Mouse (Mus musculus) liver, embryonic 16.5 days (tissue): Measurements from ENCODE around the gene Litaf. TPM values are rescaled to one million over a fixed set of nuclear protein-coding genes. Genes with fewer than 3 reads are reported as not detected.
A peak's percentile ranks its signal among the peaks of the same experiment; 100 is the strongest.

ENCODE experiments used
- ATAC-seq: fragments of 200-750 bp; cut with Nextera tagmentation; 2 replicates; pipeline ENCODE4 v1.8.0; 2017; ENCODE audit warnings: low read depth, mild to moderate bottlenecking, moderate number of reproducible peaks, moderate library complexity
- H3K27ac ChIP-seq: fragments of 300-500 bp; sonication (generic); 2 replicates; pipeline ENCODE4 v1.5.1; 2014; ENCODE audit warnings: mild to moderate bottlenecking, low read length
- H3K27me3 ChIP-seq: fragments of 300-500 bp; sonication (generic); 2 replicates; pipeline ENCODE4 v1.6.1; 2014; ENCODE audit warnings: low read depth, low read length, mixed read lengths; ENCODE audit not compliant: control insufficient read depth, insufficient read depth
- H3K36me3 ChIP-seq: fragments of 300-500 bp; sonication (generic); 2 replicates; pipeline ENCODE4 v1.6.1; 2014; ENCODE audit warnings: mild to moderate bottlenecking; ENCODE audit not compliant: control insufficient read depth, insufficient read depth
- H3K4me1 ChIP-seq: fragments of 300-500 bp; sonication (generic); 2 replicates; pipeline ENCODE4 v1.6.1; 2014; ENCODE audit warnings: low read depth, low read length, mixed read lengths; ENCODE audit not compliant: control insufficient read depth
- H3K4me2 ChIP-seq: fragments of 300-500 bp; sonication (generic); 2 replicates; pipeline ENCODE4 v1.6.1; 2014; ENCODE audit warnings: low read depth, low read length, mixed read lengths
- H3K4me3 ChIP-seq: fragments of 300-500 bp; sonication (generic); 2 replicates; pipeline ENCODE4 v1.5.1; 2014; ENCODE audit warnings: low read depth, mild to moderate bottlenecking, low read length
- H3K9ac ChIP-seq: fragments of 300-500 bp; sonication (generic); 2 replicates; pipeline ENCODE4 v1.6.1; 2014; ENCODE audit warnings: low read depth, low read length
- H3K9me3 ChIP-seq: fragments of 300-500 bp; sonication (generic); replicated peaks from 2 replicates; pipeline ENCODE4 v1.6.1; 2016; ENCODE audit warnings: low read length; ENCODE audit not compliant: control insufficient read depth
- WGBS: fragments of 180-500 bp; shearing (Covaris S2); extraction: QIAGEN DNeasy Blood & Tissue Kit; methylation state at CpG from one replicate; pipeline ENCODE4 v1.1.7; 2014; ENCODE audit not compliant: insufficient replicate concordance; 5-methylcytosine and 5-hydroxymethylcytosine counted together
- polyA plus RNA-seq: library from polyadenylated mRNA; unstranded; fragments of >200 nt; fragmentation: Nextera tagmentation; extraction: Ambion mirVana; gene quantifications from 2 replicates; pipeline ENCODE4 v1.2.1, GENCODE M21; 2015

Gene Litaf
- polyA plus RNA-seq, 1 experiment from 2014 or later, result 52.9 TPM

DNA sequence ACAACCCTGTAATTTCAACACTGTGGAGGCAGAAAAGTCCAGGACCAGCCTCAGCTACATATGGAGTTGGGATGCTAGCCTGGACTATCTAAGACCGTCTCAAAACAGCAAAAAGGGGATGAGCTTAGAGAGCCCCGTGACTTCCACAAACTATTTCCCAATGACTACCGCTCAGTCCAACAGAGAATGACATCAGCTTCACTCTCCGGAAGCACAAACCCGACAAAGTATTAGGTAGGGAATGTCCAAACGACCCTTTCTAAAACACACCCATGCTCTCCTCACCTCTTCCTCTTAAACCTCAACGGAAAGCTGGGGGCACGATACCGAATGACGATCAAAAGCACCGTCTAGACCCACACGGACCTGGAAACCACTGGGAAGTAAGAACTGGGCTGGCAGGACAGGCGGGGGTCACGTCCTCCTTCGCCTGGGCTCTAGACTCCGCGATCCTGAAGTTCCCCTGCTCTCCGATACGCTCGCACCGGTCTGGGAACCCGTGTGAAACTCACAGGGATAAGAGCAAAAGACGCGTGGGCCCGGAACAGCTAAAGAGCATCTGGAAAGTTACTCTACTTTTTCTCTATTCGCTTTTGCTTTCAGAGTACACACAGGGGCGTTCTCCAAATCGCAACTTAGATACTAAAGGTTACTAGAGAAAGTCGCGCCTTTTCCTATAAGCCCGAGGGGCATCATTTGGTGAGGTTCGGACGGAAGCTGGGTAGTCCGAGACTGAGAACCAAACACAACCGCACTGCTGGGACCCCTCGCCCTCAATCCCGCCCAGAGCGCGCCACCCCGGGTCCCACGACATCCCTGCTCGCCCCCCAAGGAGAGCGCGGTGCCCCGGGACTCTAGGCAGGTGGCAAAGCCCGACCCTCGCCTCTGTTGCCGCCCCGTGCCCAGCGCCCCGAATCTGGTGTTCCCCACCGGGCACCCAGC lies 73.6 kb downstream of the Litaf start:
- H3K4me1 ChIP-seq, result peaks cover 18% of the 10 kb centered on the region
- peak overlapping the region; percentile 89 for H3K4me2 ChIP-seq
- no peaks in the 10 kb centered on the region for H3K36me3 ChIP-seq
- peak overlapping the region; percentile 80 for H3K27ac ChIP-seq
- no peaks in the 10 kb centered on the region for H3K27me3 ChIP-seq
- WGBS, result under 1% methylated on average over 52 of the region's 52 CpGs
- ATAC-seq, result peak; percentile 37
- H3K9ac ChIP-seq, result peak overlapping the region; percentile 84
- H3K9me3 ChIP-seq, result no peaks in the 10 kb centered on the region
- H3K4me3 ChIP-seq, result peak overlapping the region; percentile 74

DNA sequence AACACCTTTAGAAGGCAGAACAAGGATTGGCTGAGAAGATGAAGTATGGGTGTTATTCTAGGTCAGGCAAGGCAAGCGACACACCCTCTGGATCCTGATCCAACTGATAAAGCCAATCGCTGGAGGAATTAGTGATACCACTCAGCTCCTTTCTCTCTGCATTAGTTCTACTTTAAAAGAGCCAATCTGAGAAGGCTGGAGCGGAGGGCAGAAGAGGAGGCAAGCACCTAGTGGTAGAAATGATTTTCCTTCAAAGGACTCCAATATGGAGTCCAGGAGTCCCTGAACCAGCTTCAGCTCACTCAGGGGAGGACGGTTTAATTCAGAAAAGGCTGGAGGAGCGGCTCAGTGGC lies 74.2 kb downstream of the Litaf start:
- peaks cover 18% of the 10 kb centered on the region for H3K4me1 ChIP-seq
- H3K9ac ChIP-seq, result no peak overlapping the region
- H3K9me3 ChIP-seq, result no peaks in the 10 kb centered on the region
- H3K27ac ChIP-seq, result peak overlapping the region; percentile 80
- 19% methylated on average over 5 of the region's 5 CpGs for WGBS
- no peaks in the 10 kb centered on the region for H3K36me3 ChIP-seq
- H3K4me3 ChIP-seq, result peak overlapping the region; percentile 74
- H3K4me2 ChIP-seq, result peak overlapping the region; percentile 89
- no peaks in the 10 kb centered on the region for H3K27me3 ChIP-seq
- ATAC-seq, result no peak

DNA sequence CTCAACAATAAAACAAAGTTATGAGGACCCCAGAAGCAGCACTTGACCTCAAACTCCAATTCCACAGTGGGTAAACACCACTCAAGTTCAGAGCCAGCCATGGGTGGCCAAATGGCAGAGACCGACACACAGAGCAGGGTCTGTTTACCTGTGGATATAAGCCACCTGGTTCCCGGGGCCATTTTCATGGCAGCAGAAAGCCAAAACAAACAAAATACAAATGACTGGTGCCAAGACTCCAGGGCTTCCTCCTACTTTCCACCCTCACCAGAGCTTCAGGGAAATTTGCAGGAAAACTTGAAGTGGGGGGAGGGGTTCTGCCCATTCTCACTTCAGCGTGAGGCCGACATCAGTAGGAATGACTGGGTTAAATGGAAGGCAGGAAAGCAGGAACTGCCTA lies 75.2 kb downstream of the Litaf start:
- Histone ChIP-seq H3K27ac (peak overlapping the region; percentile 37; the same call in 1 of the 2 replicates), H3K4me3 (peak overlapping the region; percentile 74; the same call in 1 of the 2 replicates), H3K9me3 (no peaks in the 10 kb centered on the region), H3K36me3 (no peaks in the 10 kb centered on the region), H3K4me1 (peaks cover 18% of the 10 kb centered on the region), H3K27me3 (no peaks in the 10 kb centered on the region), H3K9ac (no peak overlapping the region), H3K4me2 (peak overlapping the region; percentile 89)
- 61% methylated on average over 4 of the region's 4 CpGs for WGBS
- ATAC-seq, result no peak

DNA sequence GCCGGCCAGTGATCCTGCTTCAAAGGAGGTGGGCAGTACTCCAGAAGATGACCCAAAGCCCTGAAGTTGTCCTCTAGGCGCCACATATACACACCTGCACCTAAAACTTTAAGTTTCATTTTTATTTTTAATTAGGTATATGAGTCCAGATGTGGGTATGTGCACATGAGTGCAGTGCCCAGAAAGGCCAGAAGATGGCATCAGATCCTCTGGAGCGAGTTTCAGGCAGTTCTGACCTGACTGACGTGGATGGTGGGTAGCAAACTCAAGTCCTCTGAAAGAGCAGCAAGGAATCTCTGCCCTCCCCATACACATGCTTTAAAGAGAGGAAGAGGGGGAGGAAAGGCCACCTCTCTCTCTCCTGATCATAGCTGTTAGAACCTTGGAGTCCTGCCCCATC lies 76.1 kb downstream of the Litaf start:
- Histone ChIP-seq H3K27ac (no peak overlapping the region), H3K4me2 (no peak overlapping the region), H3K4me3 (no peak overlapping the region), H3K9ac (no peak overlapping the region), H3K36me3 (no peaks in the 10 kb centered on the region), H3K9me3 (no peaks in the 10 kb centered on the region), H3K27me3 (no peaks in the 10 kb centered on the region), H3K4me1 (peaks cover 21% of the 10 kb centered on the region)
- no peak for ATAC-seq
- 62% methylated on average over 4 of the region's 4 CpGs for WGBS

DNA sequence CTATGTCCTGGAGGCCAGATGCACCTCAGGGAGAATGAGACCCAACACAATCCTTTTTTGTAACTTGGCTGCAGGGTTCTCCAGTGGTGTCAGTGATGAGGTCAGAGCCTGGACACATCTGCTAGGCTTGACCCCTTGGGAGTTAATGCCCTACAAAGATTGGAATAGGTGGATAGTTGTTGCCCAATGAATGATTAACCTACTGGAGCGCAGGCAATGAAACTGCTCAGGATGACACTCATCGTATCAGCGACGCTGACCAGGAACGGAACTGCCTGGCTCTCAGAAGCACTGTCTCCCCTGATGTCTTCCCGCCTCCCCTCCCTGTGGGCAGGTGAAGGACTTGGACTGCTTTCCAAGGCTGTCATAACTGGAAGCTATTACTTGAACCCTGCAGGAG lies 76.6 kb downstream of the Litaf start:
- Histone ChIP-seq H3K27me3 (no peaks in the 10 kb centered on the region), H3K9me3 (no peaks in the 10 kb centered on the region), H3K4me1 (peaks cover 22% of the 10 kb centered on the region), H3K27ac (peak overlapping the region; percentile 16; the same call in 1 of the 2 replicates), H3K4me3 (no peak overlapping the region), H3K9ac (no peak overlapping the region), H3K4me2 (no peak overlapping the region), H3K36me3 (no peaks in the 10 kb centered on the region)
- 79% methylated on average over 6 of the region's 6 CpGs for WGBS
- peak; percentile 28 for ATAC-seq

DNA sequence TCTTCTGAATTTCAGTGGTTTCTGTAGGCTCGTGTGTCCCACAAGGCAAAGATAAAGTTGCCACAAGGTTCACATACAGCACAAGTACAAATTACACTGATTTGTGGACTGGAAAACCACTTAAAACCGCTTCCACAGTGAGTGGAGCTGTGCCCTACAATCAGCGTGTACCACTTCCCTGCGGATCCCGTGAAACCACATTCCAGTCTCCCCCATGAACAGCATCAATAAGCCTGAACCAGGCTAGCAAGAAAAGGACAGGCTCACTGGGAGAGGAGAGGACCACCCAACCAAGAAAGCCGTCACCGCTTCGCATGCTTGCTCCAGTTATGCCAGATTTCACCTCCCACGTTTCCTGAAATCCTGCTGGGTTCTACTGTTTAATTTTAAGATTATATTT lies 77.7 kb downstream of the Litaf start:
- Histone ChIP-seq H3K36me3 (no peaks in the 10 kb centered on the region), H3K4me2 (no peak overlapping the region), H3K9me3 (no peaks in the 10 kb centered on the region), H3K27ac (no peak overlapping the region), H3K4me1 (peaks cover 22% of the 10 kb centered on the region), H3K9ac (no peak overlapping the region), H3K4me3 (no peak overlapping the region), H3K27me3 (no peaks in the 10 kb centered on the region)
- no peak for ATAC-seq
- WGBS, result 79% methylated on average over 9 of the region's 9 CpGs

DNA sequence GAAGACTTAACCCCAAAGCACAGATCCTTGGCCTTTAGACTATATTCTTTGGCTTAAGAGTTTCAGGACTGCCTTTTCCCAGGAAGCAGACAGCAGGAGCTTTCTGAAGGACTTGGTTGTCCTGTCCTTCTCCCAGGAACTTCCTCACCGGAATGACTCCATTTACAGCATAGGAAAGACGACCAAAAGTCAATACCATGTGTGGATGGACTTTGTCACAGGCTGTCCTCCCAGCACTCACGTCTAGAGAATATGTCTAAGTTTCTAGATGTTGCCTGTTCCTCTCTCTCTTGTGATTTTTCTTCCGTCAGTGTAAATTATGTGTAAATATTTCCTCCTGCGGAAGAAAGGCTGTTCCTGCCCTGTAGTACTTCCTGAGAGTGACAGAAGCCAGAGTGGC lies 81.4 kb downstream of the Litaf start:
- peaks cover 13% of the 10 kb centered on the region for H3K4me1 ChIP-seq
- WGBS, result 36% methylated on average over 5 of the region's 5 CpGs
- no peak for ATAC-seq
- H3K9ac ChIP-seq, result no peak overlapping the region
- H3K4me2 ChIP-seq, result no peak overlapping the region
- H3K27me3 ChIP-seq, result no peaks in the 10 kb centered on the region
- no peak overlapping the region for H3K27ac ChIP-seq
- no peaks in the 10 kb centered on the region for H3K9me3 ChIP-seq
- H3K4me3 ChIP-seq, result no peak overlapping the region
- no peaks in the 10 kb centered on the region for H3K36me3 ChIP-seq

DNA sequence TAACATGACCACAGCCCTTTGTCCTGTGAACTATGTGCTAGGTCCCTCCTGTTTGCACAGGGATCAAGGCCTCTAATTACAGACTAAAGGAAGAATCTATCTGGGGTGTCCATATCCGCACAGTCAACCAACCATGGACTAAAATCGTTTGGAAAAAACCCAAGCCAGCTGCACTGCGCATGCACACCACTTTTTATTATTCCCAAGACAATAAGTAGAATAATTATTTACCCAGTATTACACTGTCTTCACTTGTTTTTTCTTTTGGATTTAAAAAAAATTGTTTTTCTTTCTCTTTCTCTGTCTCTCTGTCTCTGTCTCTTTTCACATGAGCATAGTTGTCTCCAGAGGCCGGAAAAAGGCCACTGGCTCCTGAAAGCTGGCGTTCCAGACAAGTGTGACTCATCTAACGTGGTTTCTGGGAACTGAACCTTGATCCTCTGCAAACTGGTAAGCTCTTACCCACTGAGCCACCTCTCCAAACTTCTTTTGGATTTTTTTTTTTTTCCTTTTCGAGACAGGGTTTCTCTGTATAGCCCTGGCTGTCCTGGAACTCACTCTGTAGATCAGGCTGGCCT lies 84.4 kb downstream of the Litaf start:
- peaks cover 29% of the 10 kb centered on the region for H3K4me1 ChIP-seq
- no peak for ATAC-seq
- H3K9ac ChIP-seq, result no peak overlapping the region
- WGBS, result 53% methylated on average over 7 of the region's 7 CpGs
- no peak overlapping the region for H3K4me2 ChIP-seq
- no peak overlapping the region for H3K27ac ChIP-seq
- H3K27me3 ChIP-seq, result no peaks in the 10 kb centered on the region
- H3K36me3 ChIP-seq, result no peaks in the 10 kb centered on the region
- no peak overlapping the region for H3K4me3 ChIP-seq
- H3K9me3 ChIP-seq, result no peaks in the 10 kb centered on the region
